In genomic region chr13:12460881-12461729, GRCm38 (mm10) we compare ENCODE assay signal across 8 mouse cellular contexts. TPM values are rescaled to one million over a fixed set of nuclear protein-coding genes. Genes with fewer than 3 reads are reported as not detected.
DNase-seq lines count a peak whose midpoint lies in the region; ATAC-seq lines count a peak whose summit lies in the region.

No protein-coding gene starts in this region.

- WGBS in intestine, embryonic 16.5 days = under 1% methylated on average over 59 of the region's 59 CpGs

- peak overlapping the region; percentile 86 for H3K9ac ChIP-seq in intestine, embryonic 16.5 days (ENCODE audit: low read depth, low read length)

- peaks cover 3% of the 10 kb centered on the region; the same call in 1 of the 2 replicates for H3K4me1 ChIP-seq in intestine, embryonic 16.5 days (ENCODE audit: control insufficient read depth, insufficient read depth, low read length)

- peak; percentile 94 for DNase-seq in adrenal gland, adult 8-10 months
- DNase-seq in embryo, embryonic 11.5 days (ENCODE audit: low read depth, low spot score) = peak; percentile 72
- peak; percentile 89 to 95 for DNase-seq in gastrocnemius, postnatal 36 days
- peak; percentile 86 to 88 for DNase-seq in left cerebral cortex, postnatal 25 days (ENCODE audit: low spot score in 2 of 2)
- peak; percentile 86 for DNase-seq in mesoderm, embryonic 11.5 days (ENCODE audit: low read depth, low spot score)
- peak; percentile 87 for DNase-seq in right cerebral cortex, postnatal 25 days
- DNase-seq in urinary bladder, postnatal 36 days (ENCODE audit: low spot score in 2 of 2) = peak; percentile 94 to 96

- peak overlapping the region; percentile 93 for H3K27ac ChIP-seq in intestine, embryonic 16.5 days (ENCODE audit: low read length)

- no peaks in the 10 kb centered on the region for H3K36me3 ChIP-seq in intestine, embryonic 16.5 days (ENCODE audit: control insufficient read depth, insufficient read depth, low read length)

- H3K4me2 ChIP-seq in intestine, embryonic 16.5 days (ENCODE audit: low read depth, low read length) = peak overlapping the region; percentile 84

- ATAC-seq in intestine, embryonic 16.5 days = peak; percentile 95

- H3K4me3 ChIP-seq in intestine, embryonic 16.5 days (ENCODE audit: low read length) = peak overlapping the region; percentile 83

- H3K27me3 ChIP-seq in intestine, embryonic 16.5 days (replicated peaks; ENCODE audit: control insufficient read depth, insufficient read depth, low read length) = no peaks in the 10 kb centered on the region

- H3K9me3 ChIP-seq in intestine, embryonic 16.5 days (ENCODE audit: control insufficient read depth, low read length) = no peaks in the 10 kb centered on the region

- intact Hi-C loops in gastrocnemius, postnatal 36 days (cut with DNase I) = loop anchor here (10.0 kb wide), 1 partner anchor 104 kb away; the partner anchor contains the start of gene Ero1lb
- intact Hi-C loops in left cerebral cortex, postnatal 25 days (cut with DNase I) = loop anchor here (5.0 kb wide), 1 partner anchor 106 kb away; the partner anchor contains the start of gene Ero1lb

RNA-seq across cellular contexts. Expression of gene Lgals8, which starts 3.6 kb away (rescaled TPM):
- total RNA-seq in adrenal gland, adult 8-10 months (2022) = 100 to 1,000 TPM in 2 of 4 experiments, 10 to 100 TPM in 2; 74.5 to 127 (median 102) TPM
- total RNA-seq in gastrocnemius, postnatal 36 days (2021) = 10 to 100 TPM; 24.6 to 30.7 TPM
- polyA plus RNA-seq in intestine, embryonic 16.5 days (2015; fragmentation: Nextera tagmentation; extraction: Ambion mirVana) = 39.3 and 42.5 TPM in 2 replicates
- 10 to 100 TPM; 23.2 to 28.5 TPM for total RNA-seq in left cerebral cortex, postnatal 25 days (2021)

RNA-seq across cellular contexts. Expression of gene Edaradd, which starts 59.1 kb away (rescaled TPM):
- total RNA-seq in adrenal gland, adult 8-10 months (2022) = under 1 TPM; 0.06 to 0.24 (median 0.08) TPM
- total RNA-seq in gastrocnemius, postnatal 36 days (2021) = under 1 TPM in 1 of 2 experiments, not detected in 1; 0.08 TPM
- 1.7 TPM in 2 replicates for polyA plus RNA-seq in intestine, embryonic 16.5 days (2015; fragmentation: Nextera tagmentation; extraction: Ambion mirVana)
- total RNA-seq in left cerebral cortex, postnatal 25 days (2021) = under 1 TPM; 0.09 to 0.16 TPM

Comparison
In these comparisons a context has a peak if more than half of its experiments do, and no peak if none do; other contexts are left out.
1. Peak in every context shown above with its lines: DNase-seq, ATAC-seq, H3K4me3 ChIP-seq and H3K27ac ChIP-seq.